Mouse (Mus musculus): ENCODE data around the gene Eogt.

The Eogt gene

GRCm38 (mm10) chr6:97106106-97106505 is 42.9 kb downstream of the Eogt start:
- peak; percentile 5 for DNase-seq (ENCODE audit: low spot score)

- peak; percentile 39 for DNase-seq (ENCODE audit: low spot score)
Measured at GRCm38 (mm10) chr6:97104264-97104852, 44.6 kb downstream of the Eogt start.

- DNase-seq (ENCODE audit: low spot score), result peak; percentile 73
Measured at GRCm38 (mm10) chr6:97101958-97102702, 46.9 kb downstream of the Eogt start.

GRCm38 (mm10) chr6:97101190-97101957 is 47.6 kb downstream of the Eogt start:
- peak; percentile 24 for DNase-seq (ENCODE audit: low spot score)

GRCm38 (mm10) chr6:97082336-97082735 is 66.6 kb downstream of the Eogt start:
- no peak for DNase-seq (ENCODE audit: low spot score)

GRCm38 (mm10) chr6:97080016-97080415 is 69.0 kb downstream of the Eogt start:
- no peak for DNase-seq (ENCODE audit: low spot score)

GRCm38 (mm10) chr6:97060074-97060681 is 88.8 kb downstream of the Eogt start, which contains the start of gene Fam19a4:
Gene Fam19a4 (minus strand): TSS chr6:97060413.
- peak; percentile 81 for DNase-seq (ENCODE audit: low spot score)
